Mouse (Mus musculus) kidney, adult 2 months (tissue): ENCODE results near the gene Idh3a. TPM values are rescaled to one million over a fixed set of nuclear protein-coding genes. Genes with fewer than 3 reads are reported as not detected.

Experiments
- DNase-seq: peaks from one replicate; pipeline ENCODE4 v3.0.0; 2021
- H3K27ac ChIP-seq: fragments of 200-500 bp; 2 replicates; pipeline ENCODE4 v1.5.1; 2012; ENCODE audit warnings: low read depth, low read length, control low read depth, inconsistent platforms; ENCODE audit not compliant: insufficient read depth
- H3K27me3 ChIP-seq: fragments of 200-500 bp; replicated peaks from 2 replicates; pipeline ENCODE4 v1.6.1; 2012; ENCODE audit warnings: mild to moderate bottlenecking, moderate library complexity, low read length, inconsistent platforms; ENCODE audit not compliant: control insufficient read depth, insufficient read depth
- H3K36me3 ChIP-seq: fragments of 200-500 bp; 2 replicates; pipeline ENCODE4 v1.6.1; 2012; ENCODE audit warnings: mild to moderate bottlenecking, moderate library complexity, low read length, inconsistent platforms; ENCODE audit not compliant: control insufficient read depth, insufficient read depth
- H3K4me1 ChIP-seq: fragments of 200-500 bp; 2 replicates; pipeline ENCODE4 v1.6.1; 2011; ENCODE audit warnings: low read length; ENCODE audit not compliant: control insufficient read depth, insufficient read depth
- H3K4me3 ChIP-seq: fragments of 200-500 bp; 2 replicates; pipeline ENCODE4 v1.5.1; 2011; ENCODE audit warnings: mild to moderate bottlenecking, low read depth, low read length, control low read depth; ENCODE audit not compliant: insufficient read depth
- CTCF ChIP-seq: fragments of 200-500 bp; conservative IDR thresholded peaks from 2 replicates; pipeline ENCODE4 v1.5.1; 2011; ENCODE audit warnings: low read depth, mild to moderate bottlenecking, control low read depth, low read length, moderate library complexity, mixed read lengths; ENCODE audit not compliant: insufficient read depth, insufficient read length
- POLR2A ChIP-seq: fragments of 200-500 bp; IDR thresholded peaks from one replicate; pipeline ENCODE4 v1.6.1; 2011; ENCODE audit warnings: low read depth, low read length, control low read depth
- WGBS: fragments of 180-500 bp; shearing (Covaris S2); methylation state at CpG from one replicate; pipeline ENCODE4 v1.1.7; 2018; 5-methylcytosine and 5-hydroxymethylcytosine counted together
- polyA plus RNA-seq: library from polyadenylated mRNA; depleted of rRNA; stranded (reverse); fragments of >200 nt; gene quantifications from 2 replicates; pipeline ENCODE4 v1.2.3, GENCODE M21; 2012; rRNA removed

Gene Idh3a
- polyA plus RNA-seq, 1 experiment = 122 TPM

DNA sequence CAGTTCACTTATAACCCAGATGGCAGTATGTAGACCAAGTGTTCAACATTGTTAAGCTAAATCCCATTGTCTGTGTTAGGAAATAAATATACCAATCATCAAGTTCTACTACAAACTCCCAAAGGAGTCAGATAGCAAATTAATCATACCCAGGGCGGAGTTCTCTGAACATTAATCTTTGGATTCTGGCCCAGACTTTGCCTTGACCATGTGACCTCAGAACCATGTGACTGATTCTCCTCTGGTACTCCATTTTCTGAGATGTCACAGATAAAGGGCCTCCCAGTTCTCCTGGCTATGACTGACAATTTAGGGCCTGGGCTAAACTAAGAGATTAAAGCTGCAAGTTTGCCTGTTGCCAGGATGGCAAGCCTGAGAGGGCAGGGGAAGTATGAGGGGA is 63.2 kb downstream of the Idh3a start:
- Histone ChIP-seq H3K36me3 (no peaks in the 10 kb centered on the region), H3K27ac (no peak overlapping the region), H3K4me3 (no peak overlapping the region), H3K27me3 (no peaks in the 10 kb centered on the region; the same call in 1 of the 2 replicates), H3K4me1 (peaks cover 3% of the 10 kb centered on the region; the same call in 1 of the 2 replicates)
- TF ChIP-seq CTCF (no peak), POLR2A (no peak)
- 65% methylated on average over 1 of the region's 1 CpGs for WGBS
- peak; percentile 32 for DNase-seq

DNA sequence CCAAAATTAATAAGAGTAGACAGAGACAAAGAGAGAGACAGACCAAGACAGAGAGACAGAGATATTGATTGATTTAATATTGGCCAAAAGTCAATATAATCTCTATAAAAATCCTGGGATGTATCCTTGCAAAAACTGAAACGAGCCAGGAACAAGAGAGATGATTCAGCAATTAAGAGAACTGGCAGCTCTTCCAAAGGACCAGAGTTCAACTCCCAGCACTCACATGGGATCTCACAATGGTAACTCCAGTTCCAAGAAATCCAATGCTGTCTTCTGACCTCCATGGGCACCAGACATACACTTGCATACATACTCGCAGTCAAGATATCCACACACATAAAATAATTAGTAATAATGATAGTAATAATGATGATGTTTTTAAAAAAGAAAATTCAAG is 66.6 kb downstream of the Idh3a start:
- H3K27me3 ChIP-seq = no peaks in the 10 kb centered on the region; the same call in 1 of the 2 replicates
- H3K4me1 ChIP-seq = peaks cover 3% of the 10 kb centered on the region; the same call in 1 of the 2 replicates
- H3K36me3 ChIP-seq = no peaks in the 10 kb centered on the region
- no peak overlapping the region for H3K4me3 ChIP-seq
- WGBS = 58% methylated on average over 2 of the region's 2 CpGs
- no peak for DNase-seq
- TF ChIP-seq POLR2A (no peak), CTCF (no peak)
- H3K27ac ChIP-seq = no peak overlapping the region

Other genes starting within 250 kb of the Idh3a start
- gene Dmxl2, start 84.7 kb upstream of the Idh3a start, polyA plus RNA-seq = 8.9 and 10.4 TPM in 2 replicates
- not detected in 2 replicates for gene Sh2d7, start 47.4 kb upstream of the Idh3a start, polyA plus RNA-seq
- gene Cib2, start 26.1 kb upstream of the Idh3a start, polyA plus RNA-seq = 7.9 and 10.0 TPM in 2 replicates
- gene Acsbg1, start 75.5 kb downstream of the Idh3a start, polyA plus RNA-seq = 1.1 and 1.6 TPM in 2 replicates
- gene Dnaja4, start 112.5 kb downstream of the Idh3a start, polyA plus RNA-seq = 7.0 and 9.6 TPM in 2 replicates
- gene Wdr61, start 148.2 kb downstream of the Idh3a start, polyA plus RNA-seq = 43.0 and 51.9 TPM in 2 replicates
- gene Crabp1, start 178.4 kb downstream of the Idh3a start, polyA plus RNA-seq = 0.29 and 1.1 TPM in 2 replicates